Mouse (Mus musculus) neural tube, embryonic 12.5 days (tissue): Measurements from ENCODE around the gene Krtap1-3. TPM values are rescaled to one million over a fixed set of nuclear protein-coding genes. Genes with fewer than 3 reads are reported as not detected.

Experiments
- ATAC-seq: fragments of 200-750 bp; cut with Nextera tagmentation; 2 replicates; pipeline ENCODE4 v1.8.0; 2017; ENCODE audit warnings: low read depth, mild to moderate bottlenecking, moderate TSS enrichment, moderate library complexity; ENCODE audit not compliant: low FRiP score
- H3K27ac ChIP-seq: fragments of 300-500 bp; sonication (generic); 2 replicates; pipeline ENCODE4 v1.5.1; 2016
- H3K27me3 ChIP-seq: fragments of 300-500 bp; sonication (generic); replicated peaks from 2 replicates; pipeline ENCODE4 v1.6.1; 2016; ENCODE audit warnings: mild to moderate bottlenecking
- H3K36me3 ChIP-seq: fragments of 300-500 bp; sonication (generic); 2 replicates; pipeline ENCODE4 v1.6.1; 2016; ENCODE audit warnings: mild to moderate bottlenecking
- H3K4me1 ChIP-seq: fragments of 300-500 bp; sonication (generic); 2 replicates; pipeline ENCODE4 v1.6.1; 2016
- H3K4me2 ChIP-seq: fragments of 300-500 bp; sonication (generic); replicated peaks from 2 replicates; pipeline ENCODE4 v1.6.1; 2016; ENCODE audit warnings: mild to moderate bottlenecking
- H3K4me3 ChIP-seq: fragments of 300-500 bp; sonication (generic); 2 replicates; pipeline ENCODE4 v1.5.1; 2016
- H3K9ac ChIP-seq: fragments of 300-500 bp; sonication (generic); 2 replicates; pipeline ENCODE4 v1.6.1; 2016; ENCODE audit warnings: mild to moderate bottlenecking
- H3K9me3 ChIP-seq: fragments of 300-500 bp; sonication (generic); 2 replicates; pipeline ENCODE4 v1.6.1; 2016; ENCODE audit warnings: mild to moderate bottlenecking
- WGBS: fragments of 180-500 bp; shearing (Covaris S2); methylation state at CpG from one replicate; pipeline ENCODE4 v1.1.7; 2016; 5-methylcytosine and 5-hydroxymethylcytosine counted together
- polyA plus RNA-seq: library from polyadenylated mRNA; unstranded; fragments of >200 nt; fragmentation: Nextera tagmentation; extraction: Ambion mirVana; gene quantifications from 2 replicates; pipeline ENCODE4 v1.2.1, GENCODE M21; 2016

Krtap1-3 gene
- polyA plus RNA-seq, 1 experiment from 2014 or later, result not detected

GRCm38 (mm10) chr11:99585096-99585495 is 6.0 kb downstream of the Krtap1-3 start:
- Histone ChIP-seq H3K4me1 (no peaks in the 10 kb centered on the region), H3K4me2 (no peak overlapping the region), H3K36me3 (no peaks in the 10 kb centered on the region), H3K27me3 (no peaks in the 10 kb centered on the region), H3K9me3 (no peaks in the 10 kb centered on the region), H3K27ac (no peak overlapping the region), H3K4me3 (no peak overlapping the region), H3K9ac (no peak overlapping the region)
- ATAC-seq, result no peak
- WGBS, result 92% methylated on average over 7 of the region's 7 CpGs

- Histone ChIP-seq H3K4me2 (no peak within 1 kb of the TSS), H3K36me3 (no peaks in the 10 kb centered on the region), H3K4me1 (no peaks in the 10 kb centered on the region), H3K27ac (no peak within 1 kb of the TSS), H3K4me3 (no peak within 1 kb of the TSS), H3K9ac (no peak within 1 kb of the TSS), H3K9me3 (no peaks in the 10 kb centered on the region), H3K27me3 (no peaks in the 10 kb centered on the region)
- ATAC-seq, result no peak
- WGBS, result 69% methylated on average over 5 of the region's 5 CpGs
Observed at GRCm38 (mm10) chr11:99583245-99583704, 7.9 kb downstream of the Krtap1-3 start, which contains the start of gene Krtap1-4. Gene Krtap1-4, minus strand, starts transcription at chr11:99583654.

GRCm38 (mm10) chr11:99581564-99581963 is 9.6 kb downstream of the Krtap1-3 start:
- no peaks in the 10 kb centered on the region for H3K36me3 ChIP-seq
- no peak overlapping the region for H3K4me2 ChIP-seq
- H3K4me1 ChIP-seq, result no peaks in the 10 kb centered on the region
- no peak for ATAC-seq
- no peak overlapping the region for H3K9ac ChIP-seq
- no peak overlapping the region for H3K27ac ChIP-seq
- 88% methylated on average over 6 of the region's 6 CpGs for WGBS
- no peaks in the 10 kb centered on the region for H3K9me3 ChIP-seq
- no peaks in the 10 kb centered on the region for H3K27me3 ChIP-seq
- no peak overlapping the region for H3K4me3 ChIP-seq

GRCm38 (mm10) chr11:99581051-99581450 is 10.1 kb downstream of the Krtap1-3 start:
- 90% methylated on average over 5 of the region's 5 CpGs for WGBS
- Histone ChIP-seq H3K36me3 (no peaks in the 10 kb centered on the region), H3K4me1 (no peaks in the 10 kb centered on the region), H3K27me3 (no peaks in the 10 kb centered on the region), H3K9me3 (no peaks in the 10 kb centered on the region), H3K27ac (no peak overlapping the region), H3K9ac (no peak overlapping the region), H3K4me3 (no peak overlapping the region), H3K4me2 (no peak overlapping the region)
- no peak for ATAC-seq

GRCm38 (mm10) chr11:99580636-99581035 is 10.5 kb downstream of the Krtap1-3 start, which contains the start of gene Krtap1-5:
Gene Krtap1-5, minus strand, starts transcription at chr11:99581016.
- Histone ChIP-seq H3K4me1 (no peaks in the 10 kb centered on the region), H3K27ac (no peak within 1 kb of the TSS), H3K9me3 (no peaks in the 10 kb centered on the region), H3K27me3 (no peaks in the 10 kb centered on the region), H3K4me2 (no peak within 1 kb of the TSS), H3K36me3 (no peaks in the 10 kb centered on the region), H3K9ac (no peak within 1 kb of the TSS), H3K4me3 (no peak within 1 kb of the TSS)
- no peak for ATAC-seq
- WGBS, result 69% methylated on average over 6 of the region's 6 CpGs

- Histone ChIP-seq H3K27me3 (no peaks in the 10 kb centered on the region), H3K9me3 (no peaks in the 10 kb centered on the region), H3K4me1 (no peaks in the 10 kb centered on the region), H3K4me3 (no peak overlapping the region), H3K9ac (no peak overlapping the region), H3K4me2 (peak overlapping the region; percentile 54), H3K36me3 (no peaks in the 10 kb centered on the region), H3K27ac (no peak overlapping the region)
- WGBS, result under 1% methylated on average over 7 of the region's 7 CpGs
- ATAC-seq, result 0 out of 2 replicates have a peak, but pooled peaks have one; percentile 76
Observed at GRCm38 (mm10) chr11:99574106-99574505, 17.0 kb downstream of the Krtap1-3 start.

GRCm38 (mm10) chr11:99573164-99573563 is 18.0 kb downstream of the Krtap1-3 start:
- Histone ChIP-seq H3K9ac (no peak overlapping the region), H3K4me3 (no peak overlapping the region), H3K4me2 (no peak overlapping the region), H3K36me3 (no peaks in the 10 kb centered on the region), H3K27ac (no peak overlapping the region), H3K4me1 (no peaks in the 10 kb centered on the region), H3K9me3 (no peaks in the 10 kb centered on the region), H3K27me3 (no peaks in the 10 kb centered on the region)
- 54% methylated on average over 4 of the region's 4 CpGs for WGBS
- ATAC-seq, result no peak

GRCm38 (mm10) chr11:99566530-99566929 is 24.6 kb downstream of the Krtap1-3 start, which contains the start of gene Krtap3-1:
Gene Krtap3-1, minus strand, starts transcription at chr11:99566630.
- WGBS, result 61% methylated on average over 7 of the region's 7 CpGs

GRCm38 (mm10) chr11:99562580-99562979 is 28.6 kb downstream of the Krtap1-3 start:
- Histone ChIP-seq H3K4me3 (no peak overlapping the region), H3K4me1 (no peaks in the 10 kb centered on the region), H3K27me3 (no peaks in the 10 kb centered on the region), H3K9ac (no peak overlapping the region), H3K36me3 (no peaks in the 10 kb centered on the region), H3K27ac (no peak overlapping the region), H3K9me3 (no peaks in the 10 kb centered on the region), H3K4me2 (no peak overlapping the region)
- ATAC-seq, result no peak
- 84% methylated on average over 6 of the region's 6 CpGs for WGBS

More at GRCm38 (mm10) chr11:99566530-99566929, 24.6 kb downstream of the Krtap1-3 start, which contains the start of gene Krtap3-1:
- Histone ChIP-seq H3K4me1 (no peaks in the 10 kb centered on the region), H3K36me3 (no peaks in the 10 kb centered on the region), H3K9me3 (no peaks in the 10 kb centered on the region), H3K4me2 (no peak within 1 kb of the TSS), H3K27ac (no peak within 1 kb of the TSS), H3K27me3 (no peaks in the 10 kb centered on the region), H3K4me3 (no peak within 1 kb of the TSS), H3K9ac (no peak within 1 kb of the TSS)
- no peak for ATAC-seq

GRCm38 (mm10) chr11:99559366-99559765 is 31.8 kb downstream of the Krtap1-3 start, which contains the start of gene Gm11939:
Gene Gm11939, minus strand, starts transcription at chr11:99559466.
- H3K9ac ChIP-seq, result no peak within 1 kb of the TSS
- no peak within 1 kb of the TSS for H3K4me3 ChIP-seq
- no peaks in the 10 kb centered on the region for H3K27me3 ChIP-seq
- no peaks in the 10 kb centered on the region for H3K36me3 ChIP-seq
- H3K4me1 ChIP-seq, result no peaks in the 10 kb centered on the region
- no peak within 1 kb of the TSS for H3K27ac ChIP-seq
- 91% methylated on average over 9 of the region's 9 CpGs for WGBS
- H3K4me2 ChIP-seq, result no peak within 1 kb of the TSS
- no peaks in the 10 kb centered on the region for H3K9me3 ChIP-seq
- no peak for ATAC-seq

- H3K4me2 ChIP-seq, result no peak overlapping the region
- H3K27ac ChIP-seq, result no peak overlapping the region
- no peak overlapping the region for H3K9ac ChIP-seq
- no peaks in the 10 kb centered on the region for H3K36me3 ChIP-seq
- ATAC-seq, result no peak
- H3K4me3 ChIP-seq, result no peak overlapping the region
- no peaks in the 10 kb centered on the region for H3K9me3 ChIP-seq
- H3K4me1 ChIP-seq, result no peaks in the 10 kb centered on the region
- H3K27me3 ChIP-seq, result no peaks in the 10 kb centered on the region
- 88% methylated on average over 3 of the region's 3 CpGs for WGBS
Observed at GRCm38 (mm10) chr11:99557976-99558745, 33.0 kb downstream of the Krtap1-3 start.

GRCm38 (mm10) chr11:99556753-99557152 is 34.4 kb downstream of the Krtap1-3 start, which contains the start of gene Krtap3-2:
Gene Krtap3-2, minus strand, starts transcription at chr11:99556853.
- no peak within 1 kb of the TSS for H3K9ac ChIP-seq
- no peak for ATAC-seq
- no peak within 1 kb of the TSS for H3K27ac ChIP-seq
- no peaks in the 10 kb centered on the region for H3K4me1 ChIP-seq
- H3K36me3 ChIP-seq, result no peaks in the 10 kb centered on the region
- H3K9me3 ChIP-seq, result no peaks in the 10 kb centered on the region
- no peaks in the 10 kb centered on the region for H3K27me3 ChIP-seq
- H3K4me3 ChIP-seq, result no peak within 1 kb of the TSS
- whole genome bisulfite sequencing, result 94% methylated on average over 2 of the region's 2 CpGs
- no peak within 1 kb of the TSS for H3K4me2 ChIP-seq
